Mouse (Mus musculus): ENCODE measurements at regions not wholly inside any gene's neighbourhood (a gene's known extent, or its start where the extent isn't known, plus 50 kb on each side); places are given as distances from the start of the nearest gene placed in this dataset.

DNA sequence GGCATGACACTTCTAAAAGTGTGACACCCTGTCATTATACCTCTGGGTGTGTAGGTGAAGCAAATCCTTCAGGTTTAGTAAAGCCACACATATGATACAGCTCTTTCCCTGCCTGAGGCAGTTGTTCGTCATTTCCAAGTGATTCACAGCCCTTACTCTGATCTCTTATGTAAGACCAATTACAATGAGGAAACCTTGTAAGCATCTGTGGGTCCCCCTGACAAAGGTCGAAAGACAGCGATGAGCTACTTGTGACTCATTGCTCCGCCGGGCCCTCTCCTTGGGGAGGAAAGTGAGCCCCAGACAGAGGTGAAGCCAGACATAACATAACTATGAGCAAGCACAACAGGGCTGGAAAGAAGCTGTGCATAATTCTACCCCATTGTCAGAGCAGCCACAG is 52.7 kb upstream of the Mast4 start:
- Histone ChIP-seq H3K4me3 (ENCODE audit: low read length) (no peak overlapping the region), H3K9me3 (ENCODE audit: control insufficient read depth, low read length) (no peaks in the 10 kb centered on the region), H3K36me3 (ENCODE audit: control insufficient read depth, insufficient read depth, low read length) (no peaks in the 10 kb centered on the region), H3K9ac (ENCODE audit: low read depth, low read length) (no peak overlapping the region), H3K4me2 (ENCODE audit: low read length) (no peak overlapping the region), H3K27me3 (replicated peaks; ENCODE audit: control insufficient read depth, insufficient read depth, low read length) (no peaks in the 10 kb centered on the region), H3K27ac (ENCODE audit: low read depth, low read length) (no peak overlapping the region), H3K4me1 (ENCODE audit: control insufficient read depth, insufficient read depth, low read depth, low read length) (no peaks in the 10 kb centered on the region)
- no peak for ATAC-seq
- WGBS = 94% methylated on average over 5 of the region's 5 CpGs
